ENCODE assay signal across 23 mouse cellular contexts in genomic region chrX:96020407-96020806, GRCm38 (mm10).
DNase-seq lines count a peak whose midpoint lies in the region; ATAC-seq and TF ChIP-seq lines count a peak whose summit lies in the region.
"Had no signal": no experiment of that assay in that cellular context is flagged by ENCODE, and none has a peak within 500 bp of the region (broad histone marks: within the 10 kb centered on the region; RNA-seq: fewer than 3 reads in every experiment).

No protein-coding gene starts in this region.

- no peak overlapping the region for H3K27ac ChIP-seq in liver, postnatal 0 days (ENCODE audit: low read depth)
- H3K27ac ChIP-seq: forebrain, embryonic 12.5 days; heart, embryonic 15.5 days; left cerebral cortex, adult 2 months; midbrain, embryonic 15.5 days had no signal

- TF ChIP-seq EP300 in liver, postnatal 0 days (IDR thresholded peaks at IDR 0.05; ENCODE audit: low read depth) = no peak

- H3K4me3 ChIP-seq in liver, postnatal 0 days (ENCODE audit: low read depth, low read length) = no peak overlapping the region
- H3K4me3 ChIP-seq: forebrain, embryonic 12.5 days; heart, embryonic 15.5 days; left cerebral cortex, adult 2 months; megakaryocyte, embryonic 14.5 days; midbrain, embryonic 15.5 days had no signal

- H3K9ac ChIP-seq in liver, postnatal 0 days (replicated peaks) = no peak overlapping the region
- H3K9ac ChIP-seq: forebrain, embryonic 12.5 days; heart, embryonic 15.5 days; midbrain, embryonic 15.5 days had no signal

- no peaks in the 10 kb centered on the region for H3K36me3 ChIP-seq in liver, postnatal 0 days (replicated peaks; ENCODE audit: insufficient read depth, low read length)
- H3K36me3 ChIP-seq: forebrain, embryonic 12.5 days; heart, embryonic 15.5 days; midbrain, embryonic 15.5 days had no signal

- no peaks in the 10 kb centered on the region for H3K4me1 ChIP-seq in liver, postnatal 0 days (ENCODE audit: insufficient read depth)
- H3K4me1 ChIP-seq: forebrain, embryonic 12.5 days; heart, embryonic 15.5 days; midbrain, embryonic 15.5 days had no signal

- H3K4me2 ChIP-seq in liver, postnatal 0 days (ENCODE audit: low read depth, low read length) = no peak overlapping the region
- H3K4me2 ChIP-seq: forebrain, embryonic 12.5 days; heart, embryonic 15.5 days; midbrain, embryonic 15.5 days had no signal

- WGBS in liver, postnatal 0 days (ENCODE audit: insufficient replicate concordance) = 62% methylated on average over 3 of the region's 3 CpGs

- ATAC-seq in inflammation-experienced regulatory T-cells, adult 6 months = peak; percentile 56
- no peak for ATAC-seq in liver, postnatal 0 days
- ATAC-seq: midbrain, embryonic 15.5 days had no signal

- no peaks in the 10 kb centered on the region for H3K27me3 ChIP-seq in liver, postnatal 0 days (ENCODE audit: insufficient read depth, low read length)
- H3K27me3 ChIP-seq: forebrain, embryonic 12.5 days; heart, embryonic 15.5 days; megakaryocyte, embryonic 14.5 days; midbrain, embryonic 15.5 days had no signal

- H3K9me3 ChIP-seq in liver, postnatal 0 days (ENCODE audit: low read length) = no peaks in the 10 kb centered on the region
- H3K9me3 ChIP-seq: forebrain, embryonic 12.5 days; heart, embryonic 15.5 days; megakaryocyte, embryonic 14.5 days; midbrain, embryonic 15.5 days had no signal

- DNase-seq in right cerebral cortex, postnatal 25 days = peak; percentile 3
- DNase-seq in right cerebral cortex, postnatal 4 days = no peak
- DNase-seq in Muller cell, postnatal 12 days (ENCODE audit: inconsistent ontology term) = peak; percentile 62
- no peak for DNase-seq in left cerebral cortex, adult 11 months (ENCODE audit: low spot score)
- no peak for DNase-seq in gastrocnemius, postnatal 10 days
- DNase-seq in liver, postnatal 0 days = no peak
- DNase-seq: adrenal gland, postnatal 25 days; cerebellum, adult 11-12 months; cerebellum, postnatal 25 days; gastrocnemius, postnatal 25 days; kidney, adult 8-10 months; kidney, postnatal 14 days; left cerebral cortex, postnatal 4 days; liver; lung, adult 18-20 months; retina, postnatal 1 day; thymus, postnatal 4 days had no signal

- no peak for TF ChIP-seq CTCF in liver, postnatal 0 days (IDR thresholded peaks at IDR 0.05; ENCODE audit: low read depth)

Comparison
In these comparisons a context has a peak if more than half of its experiments do, and no peak if none do; other contexts are left out.
1. DNase-seq: peak in right cerebral cortex, postnatal 25 days (single experiment) and Muller cell, postnatal 12 days (single experiment); none in right cerebral cortex, postnatal 4 days (single experiment), left cerebral cortex, adult 11 months (single experiment), gastrocnemius, postnatal 10 days (single experiment) and liver, postnatal 0 days (single experiment).